Mouse (Mus musculus) stomach, embryonic 15.5 days (tissue): ENCODE measurements around the gene Kcnd2. TPM values are rescaled to one million over a fixed set of nuclear protein-coding genes. Genes with fewer than 3 reads are reported as not detected.
"Not testable (repeated sequence)": the region's sequence is repeated elsewhere in the genome, so short reads cannot be mapped to it uniquely, and the experiment has no call there.

ENCODE experiments used
- ATAC-seq: fragments of 200-750 bp; cut with Nextera tagmentation; 2 replicates; pipeline ENCODE4 v1.8.0; 2017; ENCODE audit warnings: low read depth, moderate number of reproducible peaks, moderate TSS enrichment; ENCODE audit not compliant: insufficient read depth, low FRiP score
- H3K27ac ChIP-seq: fragments of 300-500 bp; sonication (generic); 2 replicates; pipeline ENCODE4 v1.5.1; 2015; ENCODE audit warnings: mild to moderate bottlenecking, inconsistent platforms
- H3K27me3 ChIP-seq: fragments of 300-500 bp; sonication (generic); replicated peaks from 2 replicates; pipeline ENCODE4 v1.6.1; 2015; ENCODE audit warnings: inconsistent platforms
- H3K36me3 ChIP-seq: fragments of 300-500 bp; sonication (generic); 2 replicates; pipeline ENCODE4 v1.6.1; 2015; ENCODE audit warnings: inconsistent platforms
- H3K4me1 ChIP-seq: fragments of 300-500 bp; sonication (generic); 2 replicates; pipeline ENCODE4 v1.6.1; 2015; ENCODE audit warnings: inconsistent platforms
- H3K4me2 ChIP-seq: fragments of 300-500 bp; sonication (generic); 2 replicates; pipeline ENCODE4 v1.6.1; 2015; ENCODE audit warnings: mild to moderate bottlenecking, inconsistent platforms
- H3K4me3 ChIP-seq: fragments of 300-500 bp; sonication (generic); replicated peaks from 2 replicates; pipeline ENCODE4 v1.5.1; 2015; ENCODE audit warnings: inconsistent platforms
- H3K9ac ChIP-seq: fragments of 300-500 bp; sonication (generic); 2 replicates; pipeline ENCODE4 v1.6.1; 2015; ENCODE audit warnings: inconsistent platforms
- H3K9me3 ChIP-seq: fragments of 300-500 bp; sonication (generic); 2 replicates; pipeline ENCODE4 v1.6.1; 2016; ENCODE audit warnings: inconsistent platforms
- WGBS: fragments of 180-500 bp; shearing (Covaris S2); methylation state at CpG from one replicate; pipeline ENCODE4 v1.1.7; 2015; 5-methylcytosine and 5-hydroxymethylcytosine counted together
- polyA plus RNA-seq: library from polyadenylated mRNA; unstranded; fragments of >200 nt; fragmentation: Nextera tagmentation; extraction: Ambion mirVana; gene quantifications from 2 replicates; pipeline ENCODE4 v1.2.1, GENCODE M21; 2015

Kcnd2 gene
- polyA plus RNA-seq, 1 experiment from 2014 or later = 1.0 TPM

DNA sequence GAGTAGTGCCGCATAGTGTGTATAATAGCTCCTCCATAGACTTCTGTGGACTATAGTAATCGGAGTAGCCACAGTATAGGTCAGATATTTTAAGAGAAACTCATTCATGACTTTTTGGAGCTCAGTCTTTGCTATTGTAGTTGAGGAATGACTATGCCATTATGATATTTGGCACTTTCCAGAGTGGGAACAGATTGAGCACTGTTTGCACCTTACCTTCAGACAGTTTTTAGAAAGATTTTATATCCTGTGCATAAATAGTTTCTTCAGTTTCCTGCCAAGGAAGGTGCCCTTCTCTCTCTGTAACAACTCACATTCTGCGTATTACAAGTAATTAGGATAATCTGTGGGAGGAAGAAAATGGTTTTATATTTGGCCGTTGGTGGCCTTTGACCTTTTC is 89.6 kb downstream of the Kcnd2 start:
- no peaks in the 10 kb centered on the region for H3K9me3 ChIP-seq
- no peak overlapping the region for H3K9ac ChIP-seq
- H3K4me2 ChIP-seq = no peak overlapping the region
- H3K4me3 ChIP-seq = no peak overlapping the region
- H3K4me1 ChIP-seq = no peaks in the 10 kb centered on the region
- no peak overlapping the region for H3K27ac ChIP-seq
- H3K27me3 ChIP-seq = no peaks in the 10 kb centered on the region
- no peak for ATAC-seq
- H3K36me3 ChIP-seq = no peaks in the 10 kb centered on the region
- 86% methylated on average over 4 of the region's 4 CpGs for WGBS

- H3K9me3 ChIP-seq = no peaks in the 10 kb centered on the region
- no peak for ATAC-seq
- H3K9ac ChIP-seq = no peak overlapping the region
- no peaks in the 10 kb centered on the region for H3K27me3 ChIP-seq
- H3K36me3 ChIP-seq = no peaks in the 10 kb centered on the region
- H3K4me2 ChIP-seq = no peak overlapping the region
- no peaks in the 10 kb centered on the region for H3K4me1 ChIP-seq
- 91% methylated on average over 3 of the region's 3 CpGs for WGBS
- no peak overlapping the region for H3K4me3 ChIP-seq
- no peak overlapping the region for H3K27ac ChIP-seq
Observed at GRCm38 (mm10) chr6:21310159-21310558, 94.9 kb downstream of the Kcnd2 start.

- Histone ChIP-seq H3K4me3 (no peak overlapping the region), H3K9me3 (no peaks in the 10 kb centered on the region), H3K27ac (no peak overlapping the region), H3K27me3 (no peaks in the 10 kb centered on the region), H3K4me1 (no peaks in the 10 kb centered on the region), H3K9ac (no peak overlapping the region), H3K4me2 (no peak overlapping the region), H3K36me3 (no peaks in the 10 kb centered on the region)
- no peak for ATAC-seq
- 83% methylated on average over 6 of the region's 6 CpGs for WGBS
Observed at GRCm38 (mm10) chr6:21321407-21321806, 106.1 kb downstream of the Kcnd2 start.

- no peaks in the 10 kb centered on the region for H3K9me3 ChIP-seq
- H3K4me1 ChIP-seq = no peaks in the 10 kb centered on the region
- WGBS = 81% methylated on average over 4 of the region's 4 CpGs
- H3K4me2 ChIP-seq = no peak overlapping the region
- ATAC-seq = no peak
- no peak overlapping the region for H3K9ac ChIP-seq
- H3K27me3 ChIP-seq = no peaks in the 10 kb centered on the region
- H3K27ac ChIP-seq = no peak overlapping the region
- no peaks in the 10 kb centered on the region for H3K36me3 ChIP-seq
- H3K4me3 ChIP-seq = no peak overlapping the region
Observed at GRCm38 (mm10) chr6:21322211-21322610, 106.9 kb downstream of the Kcnd2 start.

DNA sequence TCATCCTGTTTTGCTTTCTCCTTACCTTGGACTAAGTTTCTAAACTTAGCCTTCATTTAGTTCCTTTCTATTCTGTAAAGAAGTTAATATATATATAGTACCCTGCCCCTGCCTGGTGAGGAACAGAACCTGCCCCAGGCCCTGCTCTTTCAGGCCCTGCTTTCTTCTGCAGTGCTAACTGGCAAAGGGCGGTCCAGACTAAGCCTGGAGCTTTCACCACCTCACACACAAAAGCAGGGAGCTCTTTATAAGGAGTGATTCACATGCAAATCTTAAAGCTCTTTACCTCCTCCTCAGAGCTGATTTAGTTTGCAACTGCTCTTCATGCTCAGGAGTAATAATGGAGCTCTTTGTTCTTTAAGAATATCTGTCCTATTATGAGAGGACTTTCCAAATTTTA is 109.9 kb downstream of the Kcnd2 start:
- no peak overlapping the region for H3K9ac ChIP-seq
- ATAC-seq = no peak
- no peaks in the 10 kb centered on the region for H3K9me3 ChIP-seq
- no peaks in the 10 kb centered on the region for H3K27me3 ChIP-seq
- 45% methylated on average over 1 of the region's 1 CpGs for WGBS
- H3K27ac ChIP-seq = no peak overlapping the region
- no peaks in the 10 kb centered on the region for H3K36me3 ChIP-seq
- no peak overlapping the region for H3K4me2 ChIP-seq
- H3K4me3 ChIP-seq = no peak overlapping the region
- no peaks in the 10 kb centered on the region for H3K4me1 ChIP-seq

DNA sequence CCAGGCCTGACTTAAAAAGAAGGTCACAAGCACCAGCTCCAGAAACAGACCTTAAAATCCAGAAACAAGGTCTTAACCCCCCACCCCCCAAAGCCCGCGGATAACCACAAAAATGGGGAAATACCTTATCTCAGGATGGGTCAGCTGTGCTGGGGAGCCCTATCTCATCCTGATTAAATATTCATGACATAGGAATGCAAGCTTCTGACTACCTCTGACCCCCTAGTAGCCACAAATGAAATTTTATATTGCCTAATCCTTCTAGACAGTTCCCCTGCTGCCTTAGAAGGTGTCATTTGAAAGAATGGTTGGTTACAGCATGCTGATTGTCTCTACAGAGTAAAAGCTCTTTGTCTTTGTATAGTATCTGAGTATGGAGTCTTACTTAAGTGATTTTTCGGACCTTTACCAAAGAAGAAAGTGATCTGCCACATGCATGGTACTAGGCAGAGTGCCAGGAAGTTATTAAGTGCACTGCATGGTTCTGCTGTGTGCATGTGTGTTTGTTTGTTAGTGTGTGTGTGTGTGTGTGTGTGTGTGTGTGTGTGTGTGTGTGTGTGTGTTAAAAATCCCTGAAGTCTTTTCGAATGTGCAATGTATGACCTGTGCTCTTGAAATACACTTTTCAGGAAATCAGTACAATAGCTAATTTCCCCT is 111.9 kb downstream of the Kcnd2 start:
- WGBS = 55% methylated on average over 4 of the region's 4 CpGs

DNA sequence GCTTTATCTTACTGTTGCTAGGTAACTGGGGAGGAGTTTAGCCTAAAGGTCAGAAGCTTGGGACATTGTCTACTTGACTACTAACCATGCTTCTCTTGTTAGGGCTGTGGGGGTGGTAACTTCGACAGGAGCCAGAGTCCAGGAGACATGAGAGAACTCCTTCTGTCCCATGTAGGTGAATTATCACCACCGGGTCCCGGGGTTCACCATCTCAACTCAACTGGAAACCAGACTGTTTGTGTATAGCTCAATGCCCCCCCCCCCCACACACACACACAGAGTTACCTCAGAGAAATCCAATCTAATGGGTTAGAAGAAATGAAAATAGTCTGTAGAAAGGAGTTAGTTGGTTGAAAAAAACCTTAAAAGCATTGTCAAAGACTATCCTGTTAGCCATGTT is 170.0 kb downstream of the Kcnd2 start:
- ATAC-seq, H3K36me3 ChIP-seq, H3K9me3 ChIP-seq, H3K4me3 ChIP-seq, H3K27ac ChIP-seq, H3K4me1 ChIP-seq, H3K9ac ChIP-seq, H3K4me2 ChIP-seq, H3K27me3 ChIP-seq: not testable (repeated sequence)
- 70% methylated on average over 3 of the region's 3 CpGs for WGBS

More for the DNA sequence above, 111.9 kb downstream of the Kcnd2 start:
- Histone ChIP-seq H3K36me3 (no peaks in the 10 kb centered on the region), H3K4me3 (no peak overlapping the region), H3K27ac (no peak overlapping the region), H3K27me3 (no peaks in the 10 kb centered on the region), H3K9me3 (no peaks in the 10 kb centered on the region), H3K4me2 (no peak overlapping the region), H3K9ac (no peak overlapping the region), H3K4me1 (no peaks in the 10 kb centered on the region)
- ATAC-seq = no peak

DNA sequence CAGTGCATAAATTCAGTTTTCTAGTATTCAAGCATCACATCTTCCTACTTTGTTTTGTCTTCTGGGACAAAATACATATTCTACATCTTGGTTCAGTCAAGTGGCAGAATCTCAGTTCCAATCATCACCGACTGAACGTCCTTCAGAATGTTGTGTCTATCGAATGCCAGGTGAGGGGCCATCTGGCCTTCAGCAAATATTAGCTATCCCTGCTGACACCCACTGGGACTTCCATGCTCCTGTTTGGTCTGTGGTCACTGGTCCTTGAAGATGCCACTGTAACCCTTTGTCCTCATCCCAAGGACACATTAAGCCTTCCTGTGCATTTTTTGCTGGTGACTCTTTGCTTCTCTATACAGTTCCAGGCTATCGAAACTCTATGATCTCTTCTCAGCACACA is 176.5 kb downstream of the Kcnd2 start:
- Histone ChIP-seq H3K4me3 (no peak overlapping the region), H3K27me3 (no peaks in the 10 kb centered on the region), H3K4me1 (no peaks in the 10 kb centered on the region), H3K9ac (no peak overlapping the region), H3K27ac (no peak overlapping the region), H3K4me2 (no peak overlapping the region), H3K36me3 (no peaks in the 10 kb centered on the region), H3K9me3 (no peaks in the 10 kb centered on the region)
- 76% methylated on average over 4 of the region's 4 CpGs for WGBS
- ATAC-seq = no peak

GRCm38 (mm10) chr6:21413656-21414055 is 198.4 kb downstream of the Kcnd2 start:
- Histone ChIP-seq H3K4me3 (no peak overlapping the region), H3K9me3 (no peaks in the 10 kb centered on the region), H3K9ac (no peak overlapping the region), H3K4me2 (no peak overlapping the region), H3K27ac (no peak overlapping the region), H3K36me3 (no peaks in the 10 kb centered on the region), H3K4me1 (no peaks in the 10 kb centered on the region), H3K27me3 (no peaks in the 10 kb centered on the region)
- WGBS = 77% methylated on average over 3 of the region's 3 CpGs
- ATAC-seq = no peak

DNA sequence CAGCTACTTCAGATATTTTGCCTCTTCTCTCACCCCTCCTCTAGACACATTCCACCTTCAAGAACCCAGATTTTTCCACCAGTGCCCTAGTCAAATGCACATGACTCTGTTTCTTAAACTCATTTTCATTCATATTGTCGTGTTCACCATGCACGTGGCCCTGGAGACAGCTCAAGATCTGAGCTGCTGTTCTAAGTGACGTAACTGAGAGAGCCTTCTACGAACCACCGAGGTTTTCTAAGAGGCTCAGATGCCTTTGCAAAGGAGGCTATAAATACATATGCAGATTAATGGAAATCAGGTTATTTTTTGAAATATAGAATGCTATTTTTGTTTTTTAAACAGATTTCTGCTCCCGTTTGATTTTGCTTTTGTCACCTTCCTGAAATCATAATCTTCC is 202.9 kb downstream of the Kcnd2 start:
- WGBS = 79% methylated on average over 6 of the region's 6 CpGs
- ATAC-seq = no peak

GRCm38 (mm10) chr6:21424202-21424785 is 209.0 kb downstream of the Kcnd2 start:
- ATAC-seq = no peak
- Histone ChIP-seq H3K4me1 (no peaks in the 10 kb centered on the region), H3K9ac (no peak overlapping the region), H3K27ac (no peak overlapping the region), H3K27me3 (no peaks in the 10 kb centered on the region), H3K9me3 (no peaks in the 10 kb centered on the region), H3K4me2 (no peak overlapping the region), H3K36me3 (no peaks in the 10 kb centered on the region), H3K4me3 (no peak overlapping the region)
- WGBS = 53% methylated on average over 4 of the region's 4 CpGs

More for the DNA sequence above, 202.9 kb downstream of the Kcnd2 start:
- Histone ChIP-seq H3K9ac (no peak overlapping the region), H3K27ac (no peak overlapping the region), H3K4me2 (no peak overlapping the region), H3K9me3 (no peaks in the 10 kb centered on the region), H3K4me3 (no peak overlapping the region), H3K36me3 (no peaks in the 10 kb centered on the region), H3K27me3 (no peaks in the 10 kb centered on the region), H3K4me1 (no peaks in the 10 kb centered on the region)

DNA sequence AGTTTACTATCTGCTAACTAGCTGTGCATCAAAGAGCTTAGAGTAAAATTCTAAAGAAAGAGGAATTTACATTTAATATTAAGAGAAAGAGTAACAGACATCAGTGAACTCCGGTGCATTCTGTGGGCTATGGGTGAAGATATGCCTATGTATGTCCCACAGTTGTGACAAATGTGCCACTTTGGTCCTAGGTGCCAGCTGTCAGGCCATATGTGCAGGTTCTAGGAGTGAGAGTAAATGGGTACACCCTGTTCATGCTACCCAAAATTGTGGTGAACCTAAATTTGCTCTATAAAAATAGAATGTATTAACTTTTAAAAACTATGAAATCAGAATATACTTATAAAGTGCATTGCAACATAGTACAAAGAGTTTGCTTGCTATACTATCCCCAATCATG is 215.8 kb downstream of the Kcnd2 start:
- Histone ChIP-seq H3K4me1 (no peaks in the 10 kb centered on the region), H3K27me3 (no peaks in the 10 kb centered on the region), H3K9ac (no peak overlapping the region), H3K27ac (no peak overlapping the region), H3K9me3 (no peaks in the 10 kb centered on the region), H3K4me3 (no peak overlapping the region), H3K36me3 (no peaks in the 10 kb centered on the region), H3K4me2 (no peak overlapping the region)
- 94% methylated on average over 1 of the region's 1 CpGs for WGBS
- ATAC-seq = no peak

GRCm38 (mm10) chr6:21464719-21465118 is 249.4 kb downstream of the Kcnd2 start:
- Histone ChIP-seq H3K4me1 (no peaks in the 10 kb centered on the region), H3K27me3 (no peaks in the 10 kb centered on the region), H3K9me3 (no peaks in the 10 kb centered on the region), H3K36me3 (no peaks in the 10 kb centered on the region), H3K27ac (no peak overlapping the region), H3K4me2 (no peak overlapping the region), H3K4me3 (no peak overlapping the region), H3K9ac (no peak overlapping the region)
- no peak for ATAC-seq
